Mouse (Mus musculus): ENCODE measurements around the gene R3hcc1l.

Gene R3hcc1l

DNA sequence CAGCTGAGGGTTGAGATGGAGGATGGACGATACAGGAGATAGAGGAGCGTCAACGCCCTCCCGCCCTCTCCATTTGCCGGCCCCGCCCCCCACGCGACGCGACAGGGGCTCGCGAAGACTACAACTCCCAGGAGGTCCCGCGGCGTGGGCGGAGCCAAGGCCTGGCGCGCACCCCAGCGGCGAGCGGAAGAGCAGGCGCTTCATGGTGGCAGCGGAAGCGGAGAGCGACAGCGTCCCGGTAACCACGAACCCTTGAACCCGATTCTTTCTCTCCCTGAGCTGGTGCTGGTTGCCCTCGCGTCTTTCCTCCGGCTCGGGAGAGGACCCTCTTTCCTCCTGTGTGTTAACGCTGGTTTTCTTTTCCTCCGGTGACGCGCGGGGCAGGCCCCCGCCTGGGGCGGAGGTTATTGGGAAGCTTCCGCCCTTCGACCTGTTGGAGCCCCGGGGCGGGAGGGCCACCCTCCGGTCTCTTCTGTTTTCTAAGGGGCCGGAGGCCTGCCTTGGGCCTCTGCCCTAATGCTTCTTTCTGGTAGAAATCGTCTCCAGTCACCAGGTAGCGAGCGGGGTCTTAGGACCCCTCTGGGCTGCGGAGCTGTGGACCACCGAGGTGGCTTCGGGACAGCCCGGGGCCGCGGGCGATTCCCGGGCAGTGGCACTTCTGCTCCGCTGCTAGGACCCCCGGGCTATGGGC lies at the start of gene R3hcc1l:
Gene R3hcc1l (plus strand): TSS at position 140 of the 691 bp plus-strand sequence.
- peak; percentile 94 for DNase-seq (ENCODE audit: low read depth, low spot score)

DNA sequence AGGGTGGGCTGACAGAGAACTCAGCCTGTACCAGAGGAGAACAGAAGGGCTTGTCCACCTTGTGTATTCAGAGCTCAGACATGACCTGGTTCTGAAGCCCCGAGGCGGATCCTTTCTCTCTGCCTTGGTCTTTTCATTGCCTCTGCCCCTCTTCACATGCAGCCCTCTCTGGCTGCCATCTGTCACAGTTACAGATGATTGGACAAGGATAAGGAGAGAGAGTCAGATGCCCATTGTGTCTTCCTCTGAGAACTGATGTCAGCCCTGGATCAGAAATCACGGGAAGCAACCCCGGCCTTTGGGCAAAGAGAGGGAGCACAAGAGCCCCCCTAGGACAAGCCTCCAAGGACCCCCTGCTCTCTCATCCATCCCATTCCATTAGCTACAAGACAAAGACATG lies 47.0 kb upstream of the R3hcc1l start:
- no peak for DNase-seq (ENCODE audit: low read depth, low spot score)

DNA sequence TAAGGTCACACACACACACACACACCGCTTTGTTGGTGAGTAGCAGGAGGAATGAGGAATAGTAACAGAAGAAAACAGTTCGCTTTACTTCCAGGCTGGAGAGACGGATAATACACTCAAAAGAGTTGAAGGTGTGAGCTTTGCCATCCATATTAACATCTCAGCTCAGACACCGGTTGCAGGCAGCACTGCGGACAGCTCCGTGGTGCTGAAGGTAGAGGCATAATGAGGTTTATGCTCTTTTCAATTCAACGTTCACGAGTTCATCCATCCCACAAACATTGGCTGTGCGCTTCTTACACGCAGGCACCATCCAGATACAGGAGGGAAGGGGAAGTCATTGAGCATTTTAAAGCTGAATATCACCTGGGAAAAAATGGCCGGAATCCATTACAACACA lies 45.7 kb upstream of the R3hcc1l start:
- DNase-seq (ENCODE audit: low read depth, low spot score) = peak; percentile 51

- DNase-seq (ENCODE audit: low read depth, low spot score) = no peak
Observed at GRCm38 (mm10) chr19:42477769-42478168, 40.8 kb upstream of the R3hcc1l start.

- DNase-seq (ENCODE audit: low read depth, low spot score) = no peak
Observed at GRCm38 (mm10) chr19:42478303-42478702, 40.3 kb upstream of the R3hcc1l start.

DNA sequence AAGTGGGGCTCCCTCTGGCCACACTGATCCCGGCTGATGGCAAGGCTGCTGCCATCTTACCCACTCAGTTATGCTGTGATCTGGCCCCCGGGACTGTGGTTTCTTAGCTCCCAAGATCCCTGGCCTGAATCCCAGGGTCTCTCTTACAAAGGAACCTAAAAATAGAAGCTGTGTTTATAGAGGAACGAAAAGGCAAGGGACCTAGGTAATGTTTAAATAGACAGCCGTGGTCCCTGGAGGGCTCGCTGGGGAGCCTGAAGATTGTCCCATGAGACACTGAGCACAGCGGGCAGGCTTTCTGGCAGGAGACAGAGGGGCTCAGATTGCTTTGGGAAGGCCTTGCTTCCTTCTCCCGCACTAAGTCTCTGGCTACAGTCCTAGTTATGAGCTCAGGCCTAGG lies 33.1 kb upstream of the R3hcc1l start:
- no peak for DNase-seq (ENCODE audit: low read depth, low spot score)

DNA sequence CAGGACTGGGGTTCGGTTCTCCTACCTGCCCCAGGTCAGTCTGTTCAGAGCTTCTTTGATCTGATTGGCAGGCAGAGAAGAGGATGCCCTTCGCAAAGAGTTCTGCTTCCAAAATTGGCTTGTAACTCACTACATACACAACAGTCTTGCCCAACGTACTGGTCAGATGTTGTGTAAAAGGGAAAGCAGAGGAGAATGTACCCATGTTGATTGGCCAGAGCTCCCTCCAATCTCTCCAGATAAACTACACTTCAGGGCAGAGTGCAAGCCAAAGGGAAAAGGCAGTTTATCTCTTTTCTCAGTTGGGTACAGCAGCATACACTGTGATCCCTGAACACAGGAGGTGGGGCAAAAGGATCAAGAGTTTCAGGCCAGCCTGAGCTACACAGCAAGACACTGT lies 31.3 kb upstream of the R3hcc1l start:
- no peak for DNase-seq (ENCODE audit: low read depth, low spot score)

GRCm38 (mm10) chr19:42493257-42493917 lies 25.2 kb upstream of the R3hcc1l start:
- no peak for DNase-seq (ENCODE audit: low read depth, low spot score)

DNA sequence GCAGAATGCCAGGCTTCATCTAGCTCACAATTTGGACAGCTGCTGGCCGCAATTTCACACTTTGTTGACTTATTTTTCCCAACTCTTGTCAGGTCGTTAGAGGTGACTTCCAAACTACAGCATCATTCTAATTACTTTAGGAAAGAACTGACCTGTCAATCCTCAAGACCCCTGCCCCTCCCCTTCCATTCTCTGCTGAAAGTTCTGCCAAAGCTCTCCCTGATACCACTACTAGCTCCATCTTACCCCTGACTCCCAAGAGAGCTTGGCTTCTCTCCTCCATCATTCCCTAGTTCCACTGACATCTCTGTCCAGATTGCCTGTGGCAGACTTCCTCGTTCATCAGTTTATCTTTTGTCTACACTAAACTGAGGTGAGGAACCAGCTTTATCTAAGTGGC lies 14.4 kb upstream of the R3hcc1l start:
- no peak for DNase-seq (ENCODE audit: low read depth, low spot score)

DNA sequence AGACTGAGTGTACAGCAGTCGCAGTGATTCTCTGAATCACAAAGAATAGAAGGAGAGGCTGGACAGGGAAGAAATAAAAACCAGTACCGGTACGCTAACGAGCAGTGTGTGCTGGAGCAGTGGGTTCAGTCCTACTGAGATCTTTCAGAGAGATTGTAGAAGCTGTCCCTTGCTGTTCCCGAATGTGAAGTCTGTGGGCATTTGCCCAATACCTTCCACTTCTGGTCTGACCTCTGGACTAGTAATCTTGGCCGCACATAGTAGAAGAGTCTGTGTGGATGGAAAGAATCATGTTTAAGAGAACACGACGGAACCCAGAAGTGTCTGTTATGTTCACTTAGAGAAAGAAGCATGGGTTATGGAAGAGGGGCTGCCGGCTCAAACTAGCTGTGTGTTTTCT lies 8.9 kb upstream of the R3hcc1l start:
- DNase-seq (ENCODE audit: low read depth, low spot score) = no peak

- no peak for DNase-seq (ENCODE audit: low read depth, low spot score)
Observed at GRCm38 (mm10) chr19:42510276-42511171, 8.0 kb upstream of the R3hcc1l start.

DNA sequence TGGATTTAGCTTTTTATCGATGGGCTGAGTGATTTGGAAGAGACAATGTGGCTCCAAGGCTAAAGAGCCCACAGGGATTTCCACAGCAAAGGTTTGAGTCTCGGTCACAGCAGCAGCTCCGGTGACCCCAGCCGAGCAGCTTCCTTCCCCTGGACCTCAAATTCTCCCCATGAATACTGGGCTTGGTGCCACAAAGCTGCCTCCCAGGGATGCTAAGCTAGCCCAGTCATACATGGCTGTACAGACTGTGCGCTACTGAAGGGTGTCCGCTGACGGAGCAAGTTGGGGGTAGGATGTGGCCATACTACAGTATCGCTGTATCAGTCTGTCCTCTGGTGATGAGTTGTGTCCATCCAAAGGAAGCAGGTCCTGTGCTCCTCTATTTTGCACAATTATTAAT lies 2.9 kb upstream of the R3hcc1l start:
- no peak for DNase-seq (ENCODE audit: low read depth, low spot score)

GRCm38 (mm10) chr19:42516121-42516520 lies 2.4 kb upstream of the R3hcc1l start:
- DNase-seq (ENCODE audit: low read depth, low spot score) = no peak

GRCm38 (mm10) chr19:42517957-42518619 lies 471 bp upstream of the R3hcc1l start:
- no peak for DNase-seq (ENCODE audit: low read depth, low spot score)

DNA sequence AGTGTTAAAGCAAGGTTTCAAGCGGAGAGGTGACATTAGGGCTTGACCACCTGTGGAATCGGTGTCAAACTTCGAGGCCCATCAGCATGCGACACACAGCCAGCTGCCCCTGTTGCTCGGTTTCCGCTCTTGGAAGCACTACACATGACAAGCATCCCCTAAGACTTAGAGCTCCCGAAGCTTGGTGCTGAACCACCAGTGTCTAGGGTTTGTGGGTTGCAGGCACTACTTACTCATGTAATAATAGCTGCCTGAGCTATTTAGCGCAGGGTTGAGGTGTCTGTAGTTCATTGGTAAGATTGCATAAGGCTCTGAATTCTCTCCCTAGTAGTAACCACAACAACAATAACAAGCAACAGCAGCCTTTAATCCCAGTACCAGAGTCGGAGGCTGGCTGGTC lies 1.2 kb downstream of the R3hcc1l start:
- DNase-seq (ENCODE audit: low read depth, low spot score) = peak; percentile 21

GRCm38 (mm10) chr19:42524703-42525102 lies 6.1 kb downstream of the R3hcc1l start:
- no peak for DNase-seq (ENCODE audit: low read depth, low spot score)

DNA sequence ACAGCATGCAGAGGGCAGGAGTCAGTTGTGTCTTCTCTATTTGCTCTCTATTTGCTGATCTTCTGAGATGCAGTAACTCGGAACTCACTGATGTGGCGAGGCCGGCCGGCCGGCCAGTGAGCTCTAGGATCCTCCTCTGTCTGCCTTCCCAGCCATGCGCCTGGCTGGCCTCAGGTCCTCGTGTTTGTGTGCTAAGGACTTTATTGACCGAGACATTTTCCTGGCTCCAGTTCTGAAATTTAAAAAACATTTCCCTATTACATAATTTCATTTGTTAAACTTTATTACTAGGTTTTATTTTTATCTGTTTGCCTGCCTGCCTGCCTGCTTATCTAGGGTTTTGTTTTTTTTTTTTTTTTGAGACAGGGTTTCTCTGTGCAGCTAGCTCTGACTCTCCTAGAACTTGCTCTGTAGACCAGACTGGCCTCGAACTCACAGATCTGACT lies 11.5 kb downstream of the R3hcc1l start:
- no peak for DNase-seq (ENCODE audit: low read depth, low spot score)

- no peak for DNase-seq (ENCODE audit: low read depth, low spot score)
Observed at GRCm38 (mm10) chr19:42534427-42534826, 15.9 kb downstream of the R3hcc1l start.

DNA sequence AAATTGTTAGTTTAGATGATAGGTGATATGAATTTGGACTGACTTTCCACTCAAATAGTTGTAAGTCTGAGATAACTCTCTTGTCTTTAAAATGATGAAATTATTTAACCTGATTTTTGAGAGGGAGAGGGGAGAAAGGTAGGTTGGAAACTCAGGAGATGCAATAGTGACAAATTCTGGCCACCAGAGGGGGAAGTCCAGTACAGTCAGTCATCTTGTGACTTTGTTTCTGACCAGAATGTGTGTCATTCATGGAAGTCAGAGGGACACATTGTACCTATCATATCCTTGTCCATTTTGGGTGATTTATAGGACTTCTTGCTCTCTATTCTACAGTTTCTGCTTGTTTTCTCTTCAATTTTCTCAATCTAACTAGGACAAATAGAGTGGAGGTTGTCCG lies 19.0 kb downstream of the R3hcc1l start:
- no peak for DNase-seq (ENCODE audit: low read depth, low spot score)

DNA sequence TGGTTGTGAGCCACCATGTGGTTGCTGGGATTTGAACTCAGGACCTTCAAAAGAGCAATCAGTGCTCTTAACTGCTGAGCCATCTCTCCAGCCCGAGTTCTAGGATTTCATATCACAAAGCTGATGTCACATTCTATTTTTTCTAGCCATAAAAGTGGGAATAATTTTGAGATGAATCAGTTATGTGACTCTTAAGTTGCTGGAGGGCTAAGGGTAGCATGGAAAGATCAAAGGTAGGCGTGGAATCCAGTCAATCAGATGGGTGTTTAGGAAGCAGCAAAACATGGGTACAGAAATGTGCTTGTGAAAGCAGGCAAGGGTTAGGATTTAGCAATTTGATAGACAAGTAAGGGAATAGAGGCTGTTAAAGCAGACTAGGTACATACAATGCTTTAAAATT lies 20.4 kb downstream of the R3hcc1l start:
- DNase-seq (ENCODE audit: low read depth, low spot score) = no peak

DNA sequence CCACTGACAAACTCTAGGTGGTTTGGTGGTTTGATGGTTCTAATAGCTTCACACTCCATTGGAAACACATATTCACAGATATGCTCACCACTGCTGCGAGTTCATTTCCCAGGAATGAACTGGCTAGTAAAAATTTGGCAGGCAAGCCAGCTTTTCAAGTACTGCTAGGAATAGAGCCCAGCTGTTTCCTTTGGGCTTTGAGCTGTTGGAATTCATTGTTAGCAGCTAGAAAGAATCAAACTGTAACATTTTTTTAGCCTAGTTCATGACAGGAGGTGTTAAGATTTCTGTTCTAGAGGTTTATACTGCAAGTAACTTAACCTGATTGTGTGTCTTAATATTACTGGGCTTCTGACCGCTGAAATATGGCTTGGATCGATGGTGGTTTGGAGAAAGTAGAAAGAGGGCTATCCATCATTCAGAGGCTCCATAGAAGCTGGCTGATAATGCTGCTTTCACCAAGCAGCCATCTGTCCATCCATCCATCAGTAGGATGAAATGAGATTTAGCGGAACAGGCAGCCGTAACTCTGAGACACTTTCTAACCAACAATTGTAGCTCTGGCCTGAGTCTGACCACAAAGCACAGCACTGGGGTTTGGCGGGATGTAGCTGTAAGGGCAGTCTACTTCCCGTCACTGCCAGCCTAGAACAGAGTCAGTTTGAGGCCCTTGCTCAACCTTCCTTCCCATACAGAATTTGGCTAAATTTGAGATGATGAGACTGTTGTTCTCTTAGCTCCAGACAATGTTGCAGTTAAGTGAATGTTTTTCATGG lies 21.0 kb downstream of the R3hcc1l start:
- no peak for DNase-seq (ENCODE audit: low read depth, low spot score)
